Mouse (Mus musculus) ES-E14 (cell line): Measurements from ENCODE around the gene Pdpn. TPM values are rescaled to one million over a fixed set of nuclear protein-coding genes. Genes with fewer than 3 reads are reported as not detected.

ENCODE experiments used
- DNase-seq: peaks from one replicate; pipeline ENCODE4 v3.0.0-alpha.2; 2013; ENCODE audit warnings: low read depth, low spot score
- H3K27ac ChIP-seq: 2 replicates; pipeline ENCODE4 v1.5.1; 2012; ENCODE audit warnings: low read depth, mild to moderate bottlenecking, low read length, moderate library complexity, mixed read lengths; ENCODE audit not compliant: poor library complexity, insufficient read depth, severe bottlenecking
- H3K36me3 ChIP-seq: 2 replicates; pipeline ENCODE4 v1.6.1; 2012; ENCODE audit warnings: mild to moderate bottlenecking, low read length, moderate library complexity, mixed read lengths; ENCODE audit not compliant: control insufficient read depth, poor library complexity, insufficient read depth, severe bottlenecking
- H3K4me1 ChIP-seq, 2 experiments: fragments of 150-350 bp in 1 of 2; sonication (generic) in 1 of 2; 2 replicates each; pipeline ENCODE4 v1.6.1; 2012; ENCODE audit warnings: low read length in 2 of 2, mild to moderate bottlenecking in 1 of 2, mixed read lengths in 1 of 2; ENCODE audit not compliant: control insufficient read depth in 2 of 2, insufficient read depth in 2 of 2, poor library complexity in 1 of 2
- H3K4me3 ChIP-seq, 2 experiments: fragments of 150-350 bp in 1 of 2; sonication (generic) in 1 of 2; 2 replicates each; pipeline ENCODE4 v1.5.1; 2012; ENCODE audit warnings: low read length in 2 of 2, low read depth in 1 of 2, mild to moderate bottlenecking in 1 of 2, mixed read lengths in 1 of 2; ENCODE audit not compliant: insufficient read depth in 1 of 2, poor library complexity in 1 of 2, severe bottlenecking in 1 of 2
- H3K9ac ChIP-seq: 2 replicates; pipeline ENCODE4 v1.6.1; 2012; ENCODE audit warnings: low read depth, mild to moderate bottlenecking, low read length, mixed read lengths; ENCODE audit not compliant: poor library complexity, insufficient read depth, severe bottlenecking
- H3K9me3 ChIP-seq: fragments of 150-350 bp; sonication (generic); 2 replicates; pipeline ENCODE4 v1.6.1; 2012; ENCODE audit warnings: low read depth, mild to moderate bottlenecking, low read length; ENCODE audit not compliant: control insufficient read depth, insufficient read depth
- CHD2 ChIP-seq: IDR thresholded peaks from 2 replicates; pipeline ENCODE4 v1.6.1; 2014; ENCODE audit warnings: mild to moderate bottlenecking, low read depth, low read length, inconsistent platforms
- HCFC1 ChIP-seq: IDR thresholded peaks from 2 replicates; pipeline ENCODE4 v1.6.1; 2012; ENCODE audit warnings: low read length, inconsistent platforms, borderline replicate concordance; ENCODE audit not compliant: insufficient read depth
- MAFK ChIP-seq: IDR thresholded peaks from 2 replicates; pipeline ENCODE4 v1.6.1; 2014; ENCODE audit warnings: mild to moderate bottlenecking, low read depth, low read length, inconsistent platforms; ENCODE audit not compliant: insufficient read depth
- ZC3H11A ChIP-seq: IDR thresholded peaks from 2 replicates; pipeline ENCODE4 v1.6.1; 2012; ENCODE audit warnings: low read depth, mild to moderate bottlenecking, inconsistent platforms, low read length, borderline replicate concordance
- ZNF384 ChIP-seq: IDR thresholded peaks from 2 replicates; pipeline ENCODE4 v1.6.1; 2012; ENCODE audit warnings: low read depth, low read length, inconsistent platforms
- in situ Hi-C, 2 experiments: fragments of 600-800 bp; cut with MboI; formaldehyde crosslinking; loops; one replicate each; pipeline ENCODE4 v1.15.1; 2025; ENCODE audit warnings: low sequenced_read_pairs in 2 of 2, inconsistent platforms in 1 of 2; ENCODE audit not compliant: unreplicated experiment in 2 of 2
- total RNA-seq: library from RNA; depleted of rRNA; stranded (reverse); fragments of 300-350 nt; gene quantifications from 2 replicates; pipeline ENCODE4 v1.2.3, GENCODE M21; 2012

Gene Pdpn
- total RNA-seq, 1 experiment, result 21.7 TPM

DNA sequence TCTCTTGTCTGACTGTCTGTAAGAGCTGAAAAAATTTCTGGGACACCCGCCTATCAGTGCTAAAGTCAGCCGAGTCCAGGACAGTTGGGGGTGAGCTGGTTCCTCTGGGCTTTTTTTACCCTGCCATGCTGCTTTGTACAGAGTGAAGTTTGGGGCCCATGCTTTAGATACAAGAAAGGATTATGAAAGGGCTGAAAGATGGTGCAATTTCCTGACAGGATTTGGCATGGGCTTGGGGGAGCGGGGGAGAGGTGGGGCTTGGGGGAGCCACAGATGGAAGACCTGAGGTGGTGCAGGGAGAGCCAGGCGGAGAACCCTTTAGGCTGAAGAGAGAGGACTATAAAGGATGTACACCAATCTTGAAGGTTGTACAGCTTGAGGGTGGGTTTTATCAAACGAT lies 60.2 kb downstream of the Pdpn start:
- Histone ChIP-seq H3K4me1 (no peaks in the 10 kb centered on the region), H3K27ac (peak overlapping the region; percentile 87), H3K36me3 (no peaks in the 10 kb centered on the region), H3K4me3 (peak overlapping the region; percentile 2 to 22; a peak in 2 of 4 replicates), H3K9ac (peak overlapping the region; percentile 72; the same call in 1 of the 2 replicates), H3K9me3 (no peaks in the 10 kb centered on the region)
- no peak for DNase-seq
- no peak for TF ChIP-seq MAFK
- no peak for TF ChIP-seq ZC3H11A
- no peak for TF ChIP-seq ZNF384
- TF ChIP-seq HCFC1, result no peak
- no peak for TF ChIP-seq CHD2
- in situ Hi-C loops, result no loop called here

- H3K36me3 ChIP-seq, result no peaks in the 10 kb centered on the region
- DNase-seq, result peak; percentile 78
- peak overlapping the region in 1 of 2 experiments; percentile 28; a peak in 2 of 4 replicates for H3K4me3 ChIP-seq
- peak overlapping the region; percentile 87; the same call in 1 of the 2 replicates for H3K27ac ChIP-seq
- no peaks in the 10 kb centered on the region for H3K9me3 ChIP-seq
- no peak overlapping the region for H3K9ac ChIP-seq
- TF ChIP-seq ZC3H11A (0 out of 2 replicates have a peak, but pooled peaks have one; percentile 38), CHD2 (no peak)
- H3K4me1 ChIP-seq, result no peaks in the 10 kb centered on the region
- in situ Hi-C loops, result no loop called here
These were observed 60.9 kb downstream of the Pdpn start for GRCm38 (mm10) chr4:143238241-143239031.

DNA sequence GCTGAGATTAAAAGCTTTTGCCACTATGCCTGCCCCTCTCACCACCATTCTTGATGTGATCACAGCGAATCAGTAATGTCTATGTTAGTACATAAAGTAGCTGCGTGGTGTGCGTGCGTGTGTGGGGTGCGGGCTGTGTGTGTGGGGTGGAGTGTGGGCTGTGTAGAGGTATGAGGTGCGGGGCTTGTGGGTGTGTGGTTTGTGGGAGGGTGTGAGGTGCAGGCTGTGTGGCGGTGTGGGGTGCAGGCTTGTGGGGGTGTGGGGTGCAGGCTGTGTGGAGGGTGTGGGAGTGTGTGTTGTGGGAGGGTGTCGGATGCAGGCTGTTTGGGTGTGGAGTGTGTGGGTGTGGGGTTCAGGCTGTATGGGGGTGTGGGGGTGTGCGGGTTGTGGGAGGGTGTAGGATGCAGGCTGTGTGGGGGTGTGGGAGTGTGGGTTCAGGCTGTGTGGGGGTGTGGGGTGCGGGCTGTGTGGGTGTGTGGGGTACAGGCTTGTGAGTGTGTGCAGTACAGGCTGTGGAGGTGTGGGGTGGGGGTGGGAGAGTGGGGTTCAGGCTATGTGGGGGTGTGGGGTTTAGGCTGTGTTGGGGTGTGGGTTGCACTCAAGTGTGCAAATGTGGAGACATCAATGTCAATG lies 67.5 kb downstream of the Pdpn start:
- no peak overlapping the region for H3K27ac ChIP-seq
- no peaks in the 10 kb centered on the region for H3K36me3 ChIP-seq
- DNase-seq, result no peak
- H3K9me3 ChIP-seq, result no peaks in the 10 kb centered on the region
- H3K4me1 ChIP-seq, result peaks cover 5 to 6% of the 10 kb centered on the region in 2 experiments; a peak in 3 of 4 replicates
- TF ChIP-seq ZNF384 (no peak), ZC3H11A (no peak), CHD2 (no peak), MAFK (no peak), HCFC1 (no peak)
- no peak overlapping the region for H3K9ac ChIP-seq
- in situ Hi-C loops, result no loop called here
- no peak overlapping the region for H3K4me3 ChIP-seq

- H3K36me3 ChIP-seq, result no peaks in the 10 kb centered on the region
- TF ChIP-seq CHD2, result no peak
- TF ChIP-seq MAFK, result no peak
- TF ChIP-seq ZC3H11A, result no peak
- TF ChIP-seq HCFC1, result no peak
- no peak for TF ChIP-seq ZNF384
- DNase-seq, result no peak
- no peaks in the 10 kb centered on the region for H3K9me3 ChIP-seq
- H3K9ac ChIP-seq, result no peak overlapping the region
- H3K27ac ChIP-seq, result no peak overlapping the region
- in situ Hi-C loops, result no loop called here
- H3K4me1 ChIP-seq, result peaks cover 5 to 6% of the 10 kb centered on the region in 2 experiments; a peak in 3 of 4 replicates
- H3K4me3 ChIP-seq, result no peak overlapping the region
These were observed 68.3 kb downstream of the Pdpn start for GRCm38 (mm10) chr4:143231110-143231509.
